Mouse (Mus musculus): ENCODE measurements around the gene Parp1.
"Not testable (repeated sequence)": the region's sequence is repeated elsewhere in the genome, so short reads cannot be mapped to it uniquely, and the experiment has no call there.

Gene Parp1

DNA sequence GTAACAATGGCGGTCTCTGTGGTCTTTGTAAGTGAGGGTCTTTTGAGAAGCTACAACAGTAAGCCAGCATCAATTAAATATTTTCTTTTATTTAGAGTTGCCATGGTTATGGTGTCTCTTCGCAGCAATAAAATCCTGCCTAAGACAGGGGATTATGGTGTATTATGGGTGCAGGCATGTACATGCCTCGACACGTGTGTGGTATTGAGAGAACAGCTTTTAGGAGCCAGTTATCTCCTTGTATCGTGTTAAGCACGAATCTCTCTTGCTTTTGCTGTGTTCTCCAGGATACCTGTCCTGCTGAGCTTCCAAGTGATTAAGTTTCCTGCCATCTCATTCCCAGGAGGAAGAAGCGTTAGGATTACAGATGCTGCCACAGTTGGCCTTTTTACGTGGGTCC, 9.3 kb upstream of the Parp1 start:
- no peak for DNase-seq (ENCODE audit: low spot score in 2 of 2)

- no peak for DNase-seq (ENCODE audit: low spot score in 2 of 2)
Measured at GRCm38 (mm10) chr1:180561187-180561586, 7.5 kb upstream of the Parp1 start.

- DNase-seq (ENCODE audit: low spot score in 2 of 2), result no peak
Measured at GRCm38 (mm10) chr1:180564885-180565284, 3.8 kb upstream of the Parp1 start.

GRCm38 (mm10) chr1:180567761-180568160, 963 bp upstream of the Parp1 start:
- no peak for DNase-seq (ENCODE audit: low spot score in 2 of 2)

DNA sequence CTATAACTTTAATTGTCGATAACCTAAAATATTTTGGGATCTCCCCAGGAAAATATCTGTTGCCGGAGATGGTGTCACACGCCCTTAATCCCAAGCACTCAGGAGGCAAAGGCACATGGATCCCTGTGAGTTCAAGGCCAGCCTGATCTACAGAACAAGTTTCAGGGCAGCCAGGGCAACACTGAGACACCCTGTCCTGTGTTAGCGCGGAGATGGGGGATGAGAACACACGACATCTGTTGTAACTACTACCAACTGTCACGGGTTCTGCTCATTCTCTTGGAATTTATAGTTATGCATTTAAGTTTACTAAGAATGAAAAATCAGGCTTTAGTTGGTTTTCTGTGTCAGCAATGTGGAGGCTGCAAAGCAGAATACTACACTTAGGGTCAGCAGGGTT, 476 bp upstream of the Parp1 start:
- DNase-seq (ENCODE audit: low spot score in 2 of 2), result no peak

GRCm38 (mm10) chr1:180569453-180569852, 729 bp downstream of the Parp1 start:
- DNase-seq (ENCODE audit: low spot score in 2 of 2), result no peak

GRCm38 (mm10) chr1:180570181-180570580, 1.5 kb downstream of the Parp1 start:
- DNase-seq (ENCODE audit: low spot score in 2 of 2), result no peak

GRCm38 (mm10) chr1:180571018-180571589, 2.4 kb downstream of the Parp1 start:
- DNase-seq (ENCODE audit: low spot score in 2 of 2), result no peak

- DNase-seq (ENCODE audit: low spot score in 2 of 2), result not testable (repeated sequence)
Measured at GRCm38 (mm10) chr1:180571721-180572120, 3.0 kb downstream of the Parp1 start.

DNA sequence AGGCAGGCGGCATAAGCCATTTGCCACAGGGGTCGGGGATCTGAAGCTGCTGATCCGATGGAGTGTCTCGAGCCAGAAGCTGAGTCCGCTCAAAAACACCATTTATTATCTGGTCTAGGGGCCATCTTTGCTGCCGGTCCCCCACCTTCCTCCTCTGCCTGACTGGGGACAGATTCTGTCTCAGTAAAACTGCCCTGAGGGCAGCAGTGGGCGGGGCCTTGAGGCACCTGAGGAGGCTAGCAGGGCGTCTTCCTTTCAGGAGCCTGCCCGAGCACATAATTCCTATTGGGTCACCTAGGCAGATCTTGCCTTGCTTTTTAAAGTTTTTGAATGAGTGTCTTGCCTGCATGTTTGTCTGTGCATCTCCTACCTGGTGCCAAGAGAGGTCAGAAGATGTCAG, 3.4 kb downstream of the Parp1 start:
- DNase-seq (ENCODE audit: low spot score in 2 of 2), result no peak

GRCm38 (mm10) chr1:180576524-180576923, 7.8 kb downstream of the Parp1 start:
- DNase-seq (ENCODE audit: low spot score in 2 of 2), result no peak

DNA sequence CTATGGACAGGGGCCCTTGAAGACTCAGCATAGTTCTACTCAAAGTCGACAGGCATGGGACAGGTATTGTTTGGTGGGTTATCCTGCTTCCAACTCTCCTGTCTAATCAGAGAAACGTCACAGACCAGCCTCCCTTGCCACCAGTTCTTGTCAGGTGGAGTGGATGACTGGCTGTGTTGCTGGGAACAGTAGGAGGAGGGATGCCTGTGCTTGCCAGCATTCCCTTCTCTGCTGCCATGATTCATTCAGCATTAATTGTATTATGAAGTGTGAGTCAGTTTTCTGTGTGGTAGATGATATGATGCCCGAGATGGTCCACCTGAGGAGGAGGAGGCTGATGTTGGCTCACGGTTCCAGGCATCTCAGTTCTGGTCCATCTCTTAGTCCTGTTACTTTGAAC, 9.1 kb downstream of the Parp1 start:
- DNase-seq (ENCODE audit: low spot score in 2 of 2), result no peak

DNA sequence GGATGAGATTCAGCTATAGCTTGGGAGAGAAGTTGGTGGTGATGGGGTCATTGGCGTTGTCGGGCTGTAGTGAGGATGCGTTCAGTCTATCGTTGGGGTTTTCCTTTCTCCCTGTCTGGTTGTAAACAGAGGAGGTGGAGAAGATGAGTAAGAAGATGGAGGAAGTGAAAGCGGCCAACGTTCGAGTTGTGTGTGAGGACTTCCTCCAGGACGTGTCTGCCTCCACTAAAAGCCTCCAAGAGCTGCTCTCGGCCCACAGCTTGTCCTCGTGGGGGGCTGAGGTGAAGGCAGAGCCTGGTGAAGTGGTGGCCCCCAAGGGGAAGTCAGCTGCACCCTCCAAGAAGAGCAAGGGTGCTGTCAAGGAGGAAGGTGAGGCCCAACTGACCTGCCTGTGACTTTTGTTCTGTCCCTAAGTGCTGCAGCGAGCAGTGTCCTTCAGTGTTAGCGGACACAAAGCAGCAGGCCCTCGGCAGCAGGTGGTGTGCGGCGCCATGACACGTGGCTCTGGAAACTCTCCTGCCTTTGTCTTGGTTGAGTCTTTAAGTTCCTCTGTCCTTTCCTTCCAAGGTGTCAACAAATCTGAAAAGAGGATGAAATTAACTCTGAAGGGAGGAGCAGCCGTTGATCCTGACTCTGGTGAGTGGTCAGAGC, 19.2 kb downstream of the Parp1 start:
- DNase-seq (ENCODE audit: low spot score in 2 of 2), result peak in 1 of 2 experiments; percentile 65

- no peak for DNase-seq (ENCODE audit: low spot score in 2 of 2)
Measured at GRCm38 (mm10) chr1:180600578-180600977, 31.9 kb downstream of the Parp1 start.

DNA sequence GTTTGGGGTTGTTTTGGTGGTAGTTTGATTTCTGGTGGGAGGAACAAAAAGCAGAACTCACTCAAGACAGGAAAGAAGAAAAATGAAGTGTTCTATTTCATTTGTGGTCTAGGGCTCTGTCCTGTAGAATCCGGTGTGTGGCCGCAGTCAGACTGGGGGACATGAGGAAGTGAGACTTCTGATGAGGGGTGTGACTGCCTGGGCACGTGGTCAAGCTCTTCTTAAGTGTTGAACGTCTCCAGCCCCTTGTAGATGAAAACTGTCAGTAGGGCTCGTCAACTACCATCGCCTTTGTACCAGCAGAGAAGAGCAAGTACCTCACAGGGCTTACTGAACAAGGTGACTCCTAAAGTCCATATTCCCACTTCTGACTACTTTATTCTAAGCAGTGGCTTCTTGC, 33.1 kb downstream of the Parp1 start:
- DNase-seq (ENCODE audit: low spot score in 2 of 2), result peak in 1 of 2 experiments; percentile 58

GRCm38 (mm10) chr1:180604579-180604978, 35.9 kb downstream of the Parp1 start:
- no peak for DNase-seq (ENCODE audit: low spot score in 2 of 2)

DNA sequence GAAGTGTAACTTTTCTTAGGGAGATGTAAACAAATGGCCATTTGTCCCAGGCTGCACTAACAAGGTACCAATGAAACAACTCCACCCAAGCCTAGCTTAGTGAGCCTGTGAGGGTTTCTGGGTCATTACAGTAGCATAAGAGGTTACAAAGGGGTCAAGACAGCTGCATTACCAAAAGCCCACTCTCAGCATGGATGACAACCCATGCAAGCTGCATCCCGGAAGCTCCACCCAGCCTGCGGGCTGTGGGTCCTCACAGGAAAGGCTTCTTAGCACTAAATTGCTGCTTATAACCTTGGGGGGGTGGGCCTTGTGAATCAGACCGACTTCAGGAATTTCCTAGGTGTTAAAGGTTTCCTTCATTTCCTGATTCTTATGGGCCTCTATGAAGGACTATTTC, 37.4 kb downstream of the Parp1 start:
- peak in 1 of 2 experiments; percentile 33 for DNase-seq (ENCODE audit: low spot score in 2 of 2)

GRCm38 (mm10) chr1:180606796-180607577, 38.3 kb downstream of the Parp1 start:
- DNase-seq (ENCODE audit: low spot score in 2 of 2), result no peak

DNA sequence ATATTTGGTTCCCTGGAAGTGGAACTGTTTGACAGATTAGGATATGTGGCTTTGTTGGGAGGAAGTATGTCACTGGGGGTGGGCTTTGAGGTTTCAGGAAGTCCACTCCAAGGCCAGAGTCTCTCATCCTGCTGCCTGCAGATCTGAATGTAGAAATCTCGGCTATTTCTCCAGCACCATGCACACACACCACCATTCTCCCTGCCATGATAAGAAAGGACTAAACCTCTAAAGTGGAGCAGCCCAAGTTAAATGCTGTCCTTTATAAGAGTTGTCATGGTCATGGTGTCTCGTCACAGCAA, 38.8 kb downstream of the Parp1 start:
- DNase-seq (ENCODE audit: low spot score in 2 of 2), result no peak

DNA sequence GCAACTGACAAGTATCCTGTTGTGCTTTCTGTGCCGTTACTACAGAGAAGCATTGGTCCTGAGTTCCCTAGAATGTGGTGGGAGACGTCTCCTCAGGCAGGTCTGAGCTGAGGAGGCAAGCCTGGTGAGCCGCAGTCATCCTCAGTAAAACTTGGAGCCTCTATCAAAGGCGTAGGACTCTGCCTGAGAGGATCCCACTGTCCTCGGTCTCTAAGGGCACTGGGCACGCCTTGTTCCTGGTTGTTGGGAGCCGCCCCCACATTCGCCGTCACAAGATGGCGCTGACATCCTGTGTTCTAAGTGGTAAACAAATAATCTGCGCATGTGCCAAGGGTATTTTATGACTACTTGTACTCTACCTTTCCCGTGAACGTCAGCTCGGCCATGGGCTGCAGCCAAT, 43.1 kb downstream of the Parp1 start:
- not testable (repeated sequence) for DNase-seq (ENCODE audit: low spot score in 2 of 2)

GRCm38 (mm10) chr1:180616762-180617161, 48.0 kb downstream of the Parp1 start:
- no peak for DNase-seq (ENCODE audit: low spot score in 2 of 2)

DNA sequence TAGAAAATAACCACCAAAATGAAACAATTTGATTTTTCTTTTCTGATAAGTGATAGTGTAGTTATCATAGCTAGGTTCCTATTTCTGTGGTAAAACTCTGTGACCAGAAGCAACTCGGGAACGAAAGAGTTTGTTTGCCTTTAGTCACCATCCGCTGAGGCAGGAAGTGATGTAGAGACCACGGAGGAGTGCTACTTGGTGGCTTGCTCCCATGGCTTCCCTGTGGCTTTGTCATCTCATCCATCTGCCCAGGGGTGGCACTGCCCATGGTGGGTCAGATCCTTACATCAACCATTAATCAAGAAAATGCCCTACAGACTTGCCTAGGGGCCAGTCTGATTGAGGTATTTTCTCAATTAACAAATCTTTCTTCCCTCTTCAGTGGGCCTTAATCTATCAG, 53.7 kb downstream of the Parp1 start:
- no peak for DNase-seq (ENCODE audit: low spot score in 2 of 2)

GRCm38 (mm10) chr1:180623911-180624310, 55.2 kb downstream of the Parp1 start:
- peak in 1 of 2 experiments; percentile 57 for DNase-seq (ENCODE audit: low spot score in 2 of 2)

Measured in spleen, postnatal 10 days (tissue).